Mouse (Mus musculus): ENCODE data around the gene Gm21958. TPM values are rescaled to one million over a fixed set of nuclear protein-coding genes. Genes with fewer than 3 reads are reported as not detected.

Gm21958 gene
- polyA plus RNA-seq, 1 experiment = not detected

- no peak for TF ChIP-seq CTCF (IDR thresholded peaks at IDR 0.05; ENCODE audit: extremely low read depth, insufficient read depth, low read length)
- TF ChIP-seq POLR2A (IDR thresholded peaks at IDR 0.05; ENCODE audit: extremely low read depth, insufficient read depth, low read length) = no peak
These were observed 27.8 kb upstream of the Gm21958 start for GRCm38 (mm10) chr3:54741965-54742364.

GRCm38 (mm10) chr3:54737317-54737716 lies 23.2 kb upstream of the Gm21958 start:
- Histone ChIP-seq H3K4me1 (ENCODE audit: control insufficient read depth, insufficient read depth, low read length) (peaks cover 3% of the 10 kb centered on the region), H3K4me3 (ENCODE audit: insufficient read depth, low read length) (no peak overlapping the region), H3K27ac (ENCODE audit: insufficient read depth, low read length) (no peak overlapping the region)
- TF ChIP-seq POLR2A (IDR thresholded peaks at IDR 0.05; ENCODE audit: extremely low read depth, insufficient read depth, low read length) (no peak), CTCF (IDR thresholded peaks at IDR 0.05; ENCODE audit: extremely low read depth, insufficient read depth, low read length) (no peak)

More at GRCm38 (mm10) chr3:54741965-54742364, 27.8 kb upstream of the Gm21958 start:
- Histone ChIP-seq H3K4me1 (ENCODE audit: control insufficient read depth, insufficient read depth, low read length) (no peaks in the 10 kb centered on the region), H3K4me3 (ENCODE audit: insufficient read depth, low read length) (no peak overlapping the region), H3K27ac (ENCODE audit: insufficient read depth, low read length) (no peak overlapping the region)

- Histone ChIP-seq H3K4me1 (ENCODE audit: control insufficient read depth, insufficient read depth, low read length) (peaks cover 3% of the 10 kb centered on the region), H3K27ac (ENCODE audit: insufficient read depth, low read length) (no peak overlapping the region), H3K4me3 (ENCODE audit: insufficient read depth, low read length) (peak overlapping the region; percentile 98)
- no peak for TF ChIP-seq POLR2A (IDR thresholded peaks at IDR 0.05; ENCODE audit: extremely low read depth, insufficient read depth, low read length)
- no peak for TF ChIP-seq CTCF (IDR thresholded peaks at IDR 0.05; ENCODE audit: extremely low read depth, insufficient read depth, low read length)
These were observed 22.2 kb upstream of the Gm21958 start for GRCm38 (mm10) chr3:54736101-54736927.

GRCm38 (mm10) chr3:54735247-54736046 lies 21.3 kb upstream of the Gm21958 start, which contains the start of the genes Exosc8 and Alg5:
TSS of gene Exosc8 (minus strand) at chr3:54735393.
TSS of gene Alg5 (plus strand) at chr3:54735539.
- peak within 1 kb of the TSS; percentile 98 for H3K4me3 ChIP-seq (ENCODE audit: insufficient read depth, low read length)
- TF ChIP-seq POLR2A (IDR thresholded peaks at IDR 0.05; ENCODE audit: extremely low read depth, insufficient read depth, low read length) (peak; percentile 63; the same call in 1 of the 2 replicates), CTCF (IDR thresholded peaks at IDR 0.05; ENCODE audit: extremely low read depth, insufficient read depth, low read length) (peak; percentile 68)
- H3K27ac ChIP-seq (ENCODE audit: insufficient read depth, low read length) = peak within 1 kb of the TSS; percentile 98
- peaks cover 3% of the 10 kb centered on the region for H3K4me1 ChIP-seq (ENCODE audit: control insufficient read depth, insufficient read depth, low read length)

- TF ChIP-seq POLR2A (IDR thresholded peaks at IDR 0.05; ENCODE audit: extremely low read depth, insufficient read depth, low read length) (peak; percentile 92), CTCF (IDR thresholded peaks at IDR 0.05; ENCODE audit: extremely low read depth, insufficient read depth, low read length) (no peak)
- Histone ChIP-seq H3K27ac (ENCODE audit: insufficient read depth, low read length) (peak overlapping the region; percentile 98), H3K4me3 (ENCODE audit: insufficient read depth, low read length) (peak overlapping the region; percentile 98), H3K4me1 (ENCODE audit: control insufficient read depth, insufficient read depth, low read length) (peaks cover 3% of the 10 kb centered on the region)
These were observed 20.5 kb upstream of the Gm21958 start for GRCm38 (mm10) chr3:54734411-54735246.

- H3K27ac ChIP-seq (ENCODE audit: insufficient read depth, low read length) = no peak overlapping the region
- peaks cover 3% of the 10 kb centered on the region for H3K4me1 ChIP-seq (ENCODE audit: control insufficient read depth, insufficient read depth, low read length)
- no peak overlapping the region for H3K4me3 ChIP-seq (ENCODE audit: insufficient read depth, low read length)
- no peak for TF ChIP-seq POLR2A (IDR thresholded peaks at IDR 0.05; ENCODE audit: extremely low read depth, insufficient read depth, low read length)
- TF ChIP-seq CTCF (IDR thresholded peaks at IDR 0.05; ENCODE audit: extremely low read depth, insufficient read depth, low read length) = no peak
These were observed 18.2 kb upstream of the Gm21958 start for GRCm38 (mm10) chr3:54732371-54732770.

- Histone ChIP-seq H3K4me1 (ENCODE audit: control insufficient read depth, insufficient read depth, low read length) (peaks cover 3% of the 10 kb centered on the region), H3K4me3 (ENCODE audit: insufficient read depth, low read length) (no peak overlapping the region), H3K27ac (ENCODE audit: insufficient read depth, low read length) (no peak overlapping the region)
- TF ChIP-seq CTCF (IDR thresholded peaks at IDR 0.05; ENCODE audit: extremely low read depth, insufficient read depth, low read length) (no peak), POLR2A (IDR thresholded peaks at IDR 0.05; ENCODE audit: extremely low read depth, insufficient read depth, low read length) (no peak)
These were observed 17.5 kb upstream of the Gm21958 start for GRCm38 (mm10) chr3:54731626-54732150.

- H3K4me1 ChIP-seq (ENCODE audit: control insufficient read depth, insufficient read depth, low read length) = no peaks in the 10 kb centered on the region
- no peak overlapping the region for H3K4me3 ChIP-seq (ENCODE audit: insufficient read depth, low read length)
- TF ChIP-seq POLR2A (IDR thresholded peaks at IDR 0.05; ENCODE audit: extremely low read depth, insufficient read depth, low read length) = no peak
- TF ChIP-seq CTCF (IDR thresholded peaks at IDR 0.05; ENCODE audit: extremely low read depth, insufficient read depth, low read length) = no peak
- H3K27ac ChIP-seq (ENCODE audit: insufficient read depth, low read length) = no peak overlapping the region
These were observed 13.9 kb upstream of the Gm21958 start for GRCm38 (mm10) chr3:54728100-54728499.
